Mouse (Mus musculus): ENCODE results near the gene Arhgap6. TPM values are rescaled to one million over a fixed set of nuclear protein-coding genes. Genes with fewer than 3 reads are reported as not detected.
A peak's percentile ranks its signal among the peaks of the same experiment; 100 is the strongest.
"Not testable (repeated sequence)": the region's sequence is repeated elsewhere in the genome, so short reads cannot be mapped to it uniquely, and the experiment has no call there.

Arhgap6 gene
- total RNA-seq, 2 experiments from 2014 or later: 2.0 to 2.2 TPM

DNA sequence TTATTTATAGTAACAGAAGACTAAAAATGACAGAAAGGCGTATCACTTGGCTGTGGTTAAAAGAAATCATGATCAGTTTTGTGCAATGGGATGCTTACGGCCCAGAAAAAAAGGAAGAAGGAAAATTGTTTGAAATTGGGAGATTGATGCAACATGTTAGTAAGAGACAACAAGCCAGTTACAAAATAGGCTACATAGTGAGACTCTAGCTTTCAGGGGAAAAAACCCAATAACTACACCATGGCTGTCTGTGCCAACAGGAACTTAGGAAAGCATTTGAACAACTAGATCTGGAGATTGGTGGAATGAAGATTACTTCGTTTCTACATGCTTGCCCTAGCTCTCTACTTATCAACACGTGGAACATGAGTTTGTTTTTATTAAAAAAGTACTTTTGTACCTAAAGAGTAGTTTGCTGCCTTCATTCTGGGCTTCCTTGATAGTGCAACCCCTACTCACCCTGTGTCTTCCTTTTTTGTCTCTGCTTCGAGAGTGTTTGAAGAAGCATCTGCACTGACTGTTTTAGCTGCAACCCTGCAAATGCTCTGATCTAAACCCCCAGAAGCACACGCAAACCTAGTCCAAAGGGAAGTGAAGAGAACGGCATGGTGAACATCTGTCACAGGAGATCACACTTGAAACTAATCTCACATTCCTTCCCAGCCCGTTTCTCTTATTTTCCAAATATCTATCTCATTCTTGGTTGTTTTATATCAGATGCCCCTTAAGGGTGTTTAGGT lies 468.7 kb downstream of the Arhgap6 start:
- DNase-seq (ENCODE audit: extremely low spot score in 1 of 2, low spot score in 1 of 2): no peak

DNA sequence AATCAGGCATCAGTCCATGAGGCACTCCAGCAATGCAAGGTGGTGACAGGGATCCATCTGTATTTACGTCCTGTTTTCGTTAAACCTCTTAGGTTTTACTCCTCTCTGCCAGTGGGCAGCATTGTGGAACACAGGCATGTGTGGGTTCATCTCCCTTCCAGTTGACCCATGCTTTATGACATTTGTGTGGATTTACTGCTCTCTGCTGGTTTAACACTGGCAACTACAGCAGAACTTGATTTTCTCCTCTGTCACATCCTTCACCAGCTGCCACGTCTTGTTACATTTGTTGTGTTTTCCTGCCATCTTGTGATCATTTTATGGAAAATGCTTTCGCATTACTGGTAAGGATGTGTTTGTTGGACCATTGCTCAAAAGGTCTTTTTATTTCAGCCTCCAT lies 504.7 kb downstream of the Arhgap6 start:
- DNase-seq (ENCODE audit: extremely low spot score in 1 of 2, low spot score in 1 of 2): no peak

DNA sequence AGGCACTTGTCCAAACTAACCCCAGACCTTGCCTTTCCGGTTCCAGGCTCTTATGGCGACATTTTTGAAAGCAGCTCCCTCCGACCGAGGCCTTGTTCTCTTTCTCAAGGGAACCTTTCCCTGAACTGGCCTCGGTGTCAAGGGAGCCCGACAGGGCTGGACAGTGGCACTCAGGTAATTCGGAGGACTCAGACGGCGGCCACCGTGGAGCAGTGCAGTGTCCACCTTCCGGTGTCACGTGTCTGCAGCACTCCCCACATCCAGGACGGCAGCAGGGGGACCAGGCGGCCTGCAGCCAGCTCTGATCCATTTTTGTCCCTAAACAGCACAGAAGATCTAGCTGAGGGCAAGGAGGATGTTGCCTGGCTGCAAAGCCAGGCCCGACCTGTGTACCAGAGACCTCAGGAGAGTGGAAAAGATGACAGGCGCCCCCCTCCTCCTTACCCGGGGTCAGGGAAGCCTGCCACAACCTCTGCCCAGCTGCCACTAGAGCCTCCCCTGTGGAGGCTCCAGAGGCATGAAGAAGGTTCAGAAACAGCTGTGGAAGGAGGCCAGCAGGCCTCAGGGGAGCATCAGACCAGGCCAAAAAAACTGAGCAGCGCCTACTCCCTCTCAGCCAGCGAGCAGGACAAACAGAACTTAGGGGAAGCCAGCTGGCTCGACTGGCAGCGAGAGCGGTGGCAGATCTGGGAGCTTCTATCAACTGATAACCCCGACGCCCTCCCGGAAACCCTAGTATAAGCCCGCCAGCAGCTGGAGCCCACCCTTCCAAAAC lies 507.6 kb downstream of the Arhgap6 start:
- no peak for DNase-seq (ENCODE audit: extremely low spot score in 1 of 2, low spot score in 1 of 2)

DNA sequence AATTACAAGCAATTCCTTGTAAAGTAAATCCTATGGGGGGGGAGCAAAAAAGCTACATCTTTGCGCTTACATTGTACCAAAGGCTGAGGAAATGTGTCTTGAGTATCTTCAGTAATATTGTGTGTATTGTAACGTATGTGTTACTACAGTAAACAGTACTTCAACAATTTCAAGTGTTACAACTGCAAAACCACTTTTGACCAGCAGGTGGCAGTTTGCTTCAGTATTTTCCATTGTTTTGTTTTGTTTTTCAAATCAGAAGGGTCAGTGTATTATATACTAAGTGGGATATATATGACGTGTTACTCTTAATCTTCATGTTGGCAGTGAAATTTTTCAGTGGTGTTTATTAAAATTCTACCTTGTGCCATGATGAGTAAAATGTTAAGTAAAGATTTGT lies 509.0 kb downstream of the Arhgap6 start:
- DNase-seq (ENCODE audit: extremely low spot score in 1 of 2, low spot score in 1 of 2): peak in 1 of 2 experiments; percentile 57

DNA sequence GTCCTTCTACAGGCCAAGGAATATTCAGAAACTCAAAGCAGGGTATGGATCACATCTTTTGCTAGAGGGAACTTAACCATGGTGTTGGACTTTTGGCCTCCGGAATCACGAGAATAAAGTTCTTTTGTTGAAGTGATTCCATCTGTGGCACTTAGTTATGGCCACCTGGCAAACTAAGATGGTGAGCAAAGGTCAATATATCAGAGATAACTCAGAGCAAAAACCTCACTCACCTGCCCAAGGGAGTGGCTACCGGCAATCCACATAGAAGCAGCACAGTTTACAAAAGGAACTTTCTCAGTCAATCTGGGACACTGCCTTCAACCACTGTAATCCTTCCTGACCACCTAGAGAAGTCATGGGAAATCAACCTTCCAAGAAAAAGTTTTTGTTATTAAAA lies 513.7 kb downstream of the Arhgap6 start:
- no peak for DNase-seq (ENCODE audit: extremely low spot score in 1 of 2, low spot score in 1 of 2)

DNA sequence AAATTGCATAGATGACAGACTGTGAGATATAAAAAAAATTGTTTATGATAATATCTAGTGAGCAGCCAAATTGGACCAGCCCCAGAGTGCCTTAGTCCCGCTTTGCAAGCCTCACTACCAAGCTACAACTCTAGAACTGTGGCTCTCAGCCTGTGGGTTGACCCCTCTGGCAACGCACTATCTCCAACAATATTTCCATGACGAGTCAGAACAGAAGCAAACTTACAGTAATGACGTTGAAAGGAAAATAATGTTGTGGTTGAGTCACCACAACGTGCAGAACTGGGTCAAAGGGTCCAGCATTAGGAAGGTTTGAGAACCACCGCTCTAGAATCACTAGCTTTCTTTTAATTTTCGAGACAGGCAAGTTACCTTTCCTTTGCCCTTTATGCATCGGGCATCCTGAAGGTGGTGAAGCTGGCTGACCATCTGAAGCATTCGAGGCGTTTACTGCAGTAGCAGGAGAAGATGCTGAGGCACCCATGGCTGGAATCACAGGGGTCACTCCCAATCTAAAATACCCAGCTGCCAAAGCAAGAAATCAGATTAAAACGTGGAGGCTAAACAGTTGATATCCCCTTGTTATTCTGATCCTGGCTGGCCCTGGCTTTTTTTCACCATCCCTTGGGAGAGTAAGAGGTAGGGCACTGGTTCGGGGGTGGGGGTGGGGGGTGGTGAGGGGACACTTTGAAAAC lies 524.3 kb downstream of the Arhgap6 start:
- DNase-seq (ENCODE audit: extremely low spot score in 1 of 2, low spot score in 1 of 2): no peak

DNA sequence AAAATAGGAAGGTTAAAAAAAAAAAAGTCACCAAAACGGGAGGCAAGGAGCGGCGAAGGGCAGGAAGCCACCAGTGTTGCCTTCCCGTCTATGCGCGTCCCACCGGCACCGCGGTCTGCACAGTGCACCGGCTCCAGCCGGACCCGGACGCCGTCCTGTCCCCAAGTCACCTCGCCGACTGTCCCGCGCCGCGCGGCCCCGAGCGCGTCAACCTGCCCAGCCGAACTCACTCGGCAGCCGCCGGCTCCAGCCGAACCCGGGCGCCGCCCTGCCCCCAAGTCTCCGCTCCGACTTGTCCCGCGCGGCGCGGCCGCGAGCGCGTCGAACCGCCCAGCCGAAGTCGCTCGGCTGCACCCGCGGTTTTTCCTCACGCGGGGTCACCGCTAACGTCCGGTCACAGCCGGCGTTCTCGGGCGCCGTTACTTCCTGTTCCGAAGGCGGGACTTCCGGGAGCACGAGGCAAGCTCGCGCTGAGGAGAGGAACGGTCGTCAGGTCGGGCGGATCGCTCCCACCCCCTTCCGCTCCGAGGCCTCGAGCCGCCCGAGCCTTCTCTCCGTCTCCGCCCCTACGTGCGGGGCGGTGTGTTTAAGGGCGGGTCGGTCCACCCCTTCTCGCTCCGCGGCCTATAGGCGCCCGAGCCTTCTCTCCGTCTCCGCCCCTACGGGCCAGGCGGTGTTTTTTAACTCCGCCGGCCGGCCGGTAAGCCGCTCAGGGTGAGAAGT lies 525.2 kb downstream of the Arhgap6 start, which contains the start of gene Hccs:
Gene Hccs (minus strand): TSS at position 428 of the 723 bp plus-strand sequence.
- DNase-seq (ENCODE audit: extremely low spot score in 1 of 2, low spot score in 1 of 2): peak; percentile 53 to 67

DNA sequence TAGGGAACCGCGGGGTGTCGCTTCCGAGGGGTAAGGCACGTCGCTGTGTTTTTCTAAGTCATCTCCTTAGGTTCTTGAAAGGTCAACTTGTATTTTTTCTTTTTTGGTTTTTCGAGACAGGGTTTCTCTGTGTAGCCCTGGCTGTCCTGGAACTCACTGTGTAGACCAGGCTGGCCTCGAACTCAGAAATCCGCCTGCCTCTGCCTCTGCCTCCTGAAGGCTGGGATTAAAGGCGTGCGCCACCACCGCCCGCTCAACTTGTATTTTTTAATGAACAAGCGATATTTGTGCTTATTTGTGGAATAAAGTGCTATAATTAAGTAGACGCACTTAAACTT lies 525.7 kb downstream of the Arhgap6 start:
- not testable (repeated sequence) for DNase-seq (ENCODE audit: extremely low spot score in 1 of 2, low spot score in 1 of 2)

DNA sequence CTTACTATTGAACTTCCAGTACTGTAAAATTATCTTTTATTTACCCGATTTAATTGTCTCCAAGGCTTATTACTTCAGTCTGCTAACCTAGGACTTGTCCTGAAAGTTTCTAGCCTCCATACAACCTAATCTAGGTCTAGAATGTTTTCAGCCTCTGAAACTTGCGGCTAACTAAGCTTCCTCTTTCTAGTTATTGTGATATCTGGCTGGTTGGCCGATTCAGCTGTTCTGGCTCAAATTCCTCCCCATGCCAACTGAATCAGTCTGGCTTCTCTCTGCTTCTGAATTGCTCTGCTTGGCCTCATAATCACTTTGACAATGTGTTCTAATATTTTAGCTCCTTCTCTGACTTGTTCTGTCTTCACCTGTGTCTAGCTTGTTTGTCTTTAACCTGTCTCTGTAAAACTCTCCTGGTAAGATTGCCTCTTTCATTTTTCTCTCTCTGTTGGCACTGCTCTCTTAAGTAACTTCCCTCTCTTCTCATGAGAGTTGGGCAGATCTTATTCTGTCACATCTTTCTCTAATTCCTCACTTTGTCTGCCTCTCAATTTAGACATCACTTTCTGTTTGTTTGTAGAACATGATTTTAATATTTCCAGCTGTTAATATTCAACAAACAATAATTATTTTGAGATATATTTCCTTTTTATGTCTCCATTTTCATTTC lies 531.2 kb downstream of the Arhgap6 start:
- no peak for DNase-seq (ENCODE audit: extremely low spot score in 1 of 2, low spot score in 1 of 2)

DNA sequence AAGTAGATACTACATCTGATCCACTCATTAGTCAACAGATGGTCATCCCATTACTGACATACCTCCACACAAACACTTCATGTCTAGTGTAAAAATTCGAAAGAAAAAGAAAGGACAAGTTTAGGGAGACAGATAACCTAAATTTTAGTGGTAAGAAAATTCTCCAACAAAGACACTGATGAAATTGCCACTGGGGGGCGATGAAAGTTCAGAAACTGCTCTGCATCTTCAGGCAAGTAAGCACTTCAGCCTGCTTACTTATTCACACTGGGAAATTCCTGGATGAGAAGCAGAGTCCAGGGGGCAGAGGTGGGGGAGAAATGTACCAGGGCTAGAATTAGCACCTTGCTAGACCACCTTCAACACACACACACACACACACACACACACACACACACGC lies 537.4 kb downstream of the Arhgap6 start:
- peak; percentile 28 to 62 for DNase-seq (ENCODE audit: extremely low spot score in 1 of 2, low spot score in 1 of 2)

DNA sequence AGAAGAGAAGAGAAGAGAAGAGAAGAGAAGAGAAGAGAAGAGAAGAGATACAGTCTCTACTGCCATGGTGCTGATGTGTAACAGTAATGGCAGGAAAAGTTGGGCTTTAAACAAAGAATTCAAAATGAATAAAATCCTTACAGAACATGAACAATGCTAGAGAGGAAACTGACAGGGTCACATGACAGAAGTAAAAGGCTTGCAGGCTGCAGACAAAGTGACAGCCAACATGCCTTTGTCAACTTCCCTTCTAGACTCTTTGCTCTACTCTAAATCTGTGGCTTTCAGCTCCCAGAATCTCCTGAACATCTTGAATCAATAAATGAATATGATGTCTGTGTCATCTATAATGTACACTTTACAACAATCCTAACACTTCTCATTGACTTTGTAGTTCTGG lies 542.7 kb downstream of the Arhgap6 start:
- no peak for DNase-seq (ENCODE audit: extremely low spot score in 1 of 2, low spot score in 1 of 2)

DNA sequence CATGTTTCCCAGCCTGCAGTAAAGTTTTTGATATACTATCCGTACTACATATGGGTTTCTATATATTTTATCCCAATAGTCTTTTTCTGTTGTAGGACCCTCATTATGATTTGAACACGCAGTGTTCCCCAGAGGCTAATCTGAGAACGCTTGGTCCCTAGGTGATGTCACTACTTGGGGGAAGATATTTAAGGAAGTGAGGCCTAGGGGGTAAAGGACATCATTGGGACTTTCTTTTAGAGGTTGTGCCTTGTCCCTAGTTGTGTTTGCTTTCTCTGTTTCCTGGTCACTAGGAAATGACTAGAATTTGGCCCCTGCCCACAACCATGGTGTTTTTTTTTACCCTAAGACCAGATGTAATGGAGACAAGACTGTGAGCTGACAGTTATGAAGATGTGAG lies 543.3 kb downstream of the Arhgap6 start:
- no peak for DNase-seq (ENCODE audit: extremely low spot score in 1 of 2, low spot score in 1 of 2)

Other genes with a start within 250 kb of the Arhgap6 start
- gene Frmpd4, start 217.9 kb upstream of the Arhgap6 start, total RNA-seq (2021): 10 to 100 TPM; 46.7 to 48.3 TPM
- gene Msl3, start 121.2 kb upstream of the Arhgap6 start, total RNA-seq (2021): 10 to 100 TPM; 21.2 to 22.9 TPM